Mouse (Mus musculus): ENCODE measurements around the gene Uckl1. TPM values are rescaled to one million over a fixed set of nuclear protein-coding genes. Genes with fewer than 3 reads are reported as not detected.
A peak's percentile ranks its signal among the peaks of the same experiment; 100 is the strongest.

Uckl1 gene
- 40.7 and 41.3 TPM in 2 replicates for polyA plus RNA-seq (2016; fragmentation: Nextera tagmentation; extraction: Ambion mirVana)

DNA sequence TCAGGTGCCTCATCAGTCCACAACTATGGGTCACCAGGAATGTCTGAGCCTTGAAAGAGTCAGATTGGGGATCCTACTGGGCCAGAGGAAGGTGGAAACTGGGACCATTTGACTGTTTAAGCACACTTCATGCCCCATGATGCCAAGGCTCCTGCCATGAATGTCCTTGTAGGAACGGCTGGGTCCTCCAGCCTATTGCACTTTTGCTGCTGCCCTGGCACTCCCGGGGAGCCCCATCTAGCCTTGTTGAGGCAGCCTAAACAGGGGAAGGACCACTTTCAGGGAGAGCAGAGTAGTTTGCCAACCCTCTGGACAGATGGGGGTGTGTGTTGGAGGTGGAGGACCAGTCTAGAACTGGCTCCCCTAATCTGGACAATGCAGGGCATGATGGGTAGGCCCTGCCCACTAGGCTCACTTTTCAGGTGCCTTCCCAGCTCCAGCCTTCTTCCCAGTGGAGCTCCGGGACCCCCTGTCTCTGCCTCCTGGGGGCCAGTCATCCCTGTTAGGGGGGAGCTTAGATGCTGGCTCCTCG, at the start of gene Uckl1:
TSS of gene Uckl1 (minus strand) at position 482 of the 532 bp plus-strand sequence.
- H3K4me3 ChIP-seq: no peak within 1 kb of the TSS
- peak; percentile 13 for DNase-seq (ENCODE audit: extremely low spot score, low spot score)
- H3K36me3 ChIP-seq (replicated peaks): peaks cover 66% of the 10 kb centered on the region
- WGBS: 94% methylated on average over 4 of the region's 4 CpGs
- H3K27me3 ChIP-seq (ENCODE audit: poor library complexity, severe bottlenecking): no peaks in the 10 kb centered on the region
- peaks cover 26% of the 10 kb centered on the region for H3K4me1 ChIP-seq
- H3K9me3 ChIP-seq: no peaks in the 10 kb centered on the region
- no peak within 1 kb of the TSS for H3K27ac ChIP-seq

DNA sequence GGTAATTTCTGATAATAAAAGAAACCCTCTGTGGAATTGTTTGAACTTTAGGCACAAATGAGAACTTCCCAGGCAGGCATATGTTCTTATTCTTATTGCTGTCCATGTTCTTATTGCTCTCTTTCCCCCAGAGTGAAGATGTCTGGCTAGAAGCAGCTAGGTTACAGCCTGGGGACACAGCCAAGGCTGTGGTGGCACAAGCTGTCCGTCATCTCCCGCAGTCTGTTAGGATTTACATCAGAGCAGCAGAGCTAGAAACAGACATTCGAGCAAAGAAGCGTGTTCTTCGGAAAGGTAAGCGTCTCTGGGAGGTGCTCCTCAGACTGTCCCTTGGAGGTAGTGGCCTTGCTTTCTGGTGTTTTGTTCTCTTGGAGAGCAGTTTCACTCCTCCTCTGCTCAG, 47.9 kb upstream of the Uckl1 start:
- Histone ChIP-seq H3K36me3 (replicated peaks) (peaks cover 84% of the 10 kb centered on the region), H3K4me3 (no peak overlapping the region), H3K27ac (no peak overlapping the region), H3K4me1 (no peaks in the 10 kb centered on the region), H3K27me3 (ENCODE audit: poor library complexity, severe bottlenecking) (no peaks in the 10 kb centered on the region), H3K9me3 (no peaks in the 10 kb centered on the region)
- WGBS: 98% methylated on average over 6 of the region's 6 CpGs
- DNase-seq (ENCODE audit: extremely low spot score, low spot score): no peak

GRCm38 (mm10) chr2:181628471-181628870, 43.8 kb upstream of the Uckl1 start:
- no peak for DNase-seq (ENCODE audit: extremely low spot score, low spot score)
- Histone ChIP-seq H3K27ac (no peak overlapping the region), H3K27me3 (ENCODE audit: poor library complexity, severe bottlenecking) (no peaks in the 10 kb centered on the region), H3K9me3 (no peaks in the 10 kb centered on the region), H3K36me3 (replicated peaks) (peaks cover 77% of the 10 kb centered on the region), H3K4me1 (no peaks in the 10 kb centered on the region), H3K4me3 (no peak overlapping the region)

GRCm38 (mm10) chr2:181623401-181623800, 38.7 kb upstream of the Uckl1 start:
- H3K36me3 ChIP-seq (replicated peaks): peaks cover 85% of the 10 kb centered on the region
- H3K27ac ChIP-seq: no peak overlapping the region
- no peak overlapping the region for H3K4me3 ChIP-seq
- H3K27me3 ChIP-seq (ENCODE audit: poor library complexity, severe bottlenecking): no peaks in the 10 kb centered on the region
- no peaks in the 10 kb centered on the region for H3K4me1 ChIP-seq
- no peaks in the 10 kb centered on the region for H3K9me3 ChIP-seq
- no peak for DNase-seq (ENCODE audit: extremely low spot score, low spot score)

DNA sequence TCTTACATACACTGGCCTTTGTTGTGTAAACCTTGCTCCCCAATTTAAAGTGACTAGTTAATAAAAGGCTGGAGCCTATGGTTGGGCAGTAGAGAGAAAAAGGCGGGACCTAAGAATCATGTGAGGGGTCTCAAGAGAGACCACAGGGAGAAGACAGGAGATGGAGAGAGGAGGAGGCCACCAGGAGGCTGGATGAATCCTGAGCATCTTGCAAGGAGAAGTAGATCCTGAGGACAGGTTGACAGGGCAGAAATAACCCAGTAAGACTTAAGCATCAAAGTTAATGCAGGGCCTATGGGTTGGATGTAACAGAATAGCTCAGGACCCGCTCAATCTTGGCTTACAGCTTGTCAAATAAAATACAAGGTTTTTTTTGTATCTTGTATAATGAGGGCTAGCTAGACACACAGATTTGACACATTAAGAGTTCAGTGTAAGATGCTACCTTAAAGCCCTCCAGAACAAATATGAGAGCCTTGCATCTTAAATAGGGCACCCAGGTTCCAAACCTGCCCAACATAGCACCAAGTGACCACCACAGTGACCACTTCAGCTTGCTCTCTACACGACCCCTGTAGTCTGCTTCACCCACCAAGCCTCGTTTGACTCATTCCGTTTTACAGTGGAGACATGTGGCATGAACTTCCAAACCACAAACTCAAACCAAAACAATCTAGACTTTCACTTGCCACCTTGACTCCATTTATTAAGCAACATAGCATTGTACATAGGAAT, 34.2 kb upstream of the Uckl1 start:
- Histone ChIP-seq H3K36me3 (replicated peaks) (peaks cover 80% of the 10 kb centered on the region), H3K27me3 (ENCODE audit: poor library complexity, severe bottlenecking) (no peaks in the 10 kb centered on the region), H3K4me3 (no peak overlapping the region), H3K4me1 (no peaks in the 10 kb centered on the region), H3K27ac (no peak overlapping the region), H3K9me3 (no peaks in the 10 kb centered on the region)
- no peak for DNase-seq (ENCODE audit: extremely low spot score, low spot score)
- 87% methylated on average over 5 of the region's 5 CpGs for WGBS

GRCm38 (mm10) chr2:181602367-181602766, 17.7 kb upstream of the Uckl1 start:
- 82% methylated on average over 4 of the region's 4 CpGs for WGBS
- no peak overlapping the region for H3K27ac ChIP-seq
- H3K27me3 ChIP-seq (ENCODE audit: poor library complexity, severe bottlenecking): peaks cover 3% of the 10 kb centered on the region; the same call in 1 of the 2 replicates
- peak overlapping the region; percentile 86; the same call in 1 of the 2 replicates for H3K4me3 ChIP-seq
- peaks cover 8% of the 10 kb centered on the region for H3K36me3 ChIP-seq (replicated peaks)
- no peaks in the 10 kb centered on the region for H3K9me3 ChIP-seq
- H3K4me1 ChIP-seq: peaks cover 45% of the 10 kb centered on the region
- no peak for DNase-seq (ENCODE audit: extremely low spot score, low spot score)

GRCm38 (mm10) chr2:181601751-181602145, 17.1 kb upstream of the Uckl1 start:
- Histone ChIP-seq H3K4me3 (peak overlapping the region; percentile 86), H3K9me3 (no peaks in the 10 kb centered on the region), H3K27ac (peak overlapping the region; percentile 91), H3K4me1 (peaks cover 48% of the 10 kb centered on the region), H3K27me3 (ENCODE audit: poor library complexity, severe bottlenecking) (peaks cover 3% of the 10 kb centered on the region; the same call in 1 of the 2 replicates), H3K36me3 (replicated peaks) (peaks cover 5% of the 10 kb centered on the region)
- no peak for DNase-seq (ENCODE audit: extremely low spot score, low spot score)
- 33% methylated on average over 10 of the region's 10 CpGs for WGBS

DNA sequence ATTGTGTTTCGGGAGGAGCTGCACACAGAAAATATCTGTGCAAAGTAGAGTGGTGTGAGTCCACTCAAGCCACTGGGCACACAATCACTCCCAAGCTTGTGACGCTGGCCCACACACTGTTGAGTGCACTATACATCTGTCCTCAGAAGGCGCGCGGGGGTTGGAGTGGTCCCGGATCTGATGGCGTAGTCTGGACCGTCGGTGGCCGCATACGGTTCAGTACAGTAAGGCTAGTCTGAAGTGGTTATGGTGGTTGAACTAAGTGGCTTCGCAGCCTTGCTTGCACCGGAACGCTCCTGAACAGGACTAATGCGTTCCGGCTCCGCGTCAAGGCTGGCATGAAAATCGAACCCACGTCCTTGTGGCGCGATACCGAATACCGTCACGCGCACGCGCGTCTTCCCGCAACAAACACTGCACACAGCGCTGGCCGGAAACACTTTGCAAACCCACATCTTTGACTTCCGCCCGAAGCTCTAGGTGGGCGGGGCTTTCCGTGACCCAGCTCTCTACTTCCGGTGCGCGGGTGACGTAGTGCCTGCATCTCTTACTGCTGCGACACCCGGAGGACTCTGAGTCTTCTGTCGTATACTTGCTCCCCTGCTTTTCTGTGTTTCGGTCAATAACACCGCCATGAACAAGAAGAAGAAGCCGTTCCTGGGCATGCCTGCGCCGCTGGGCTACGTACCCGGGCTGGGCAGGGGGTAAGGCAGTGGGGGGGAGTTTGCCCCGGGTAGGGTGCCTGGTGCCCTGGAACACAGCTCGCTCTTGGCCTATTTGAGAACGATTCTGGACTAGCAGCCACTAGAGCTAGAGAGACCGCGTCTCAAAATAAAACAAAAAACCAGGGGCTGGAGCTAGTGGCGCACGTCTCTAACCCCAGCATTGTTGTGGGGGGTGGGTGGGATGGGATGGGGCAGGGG, 16.4 kb upstream of the Uckl1 start:
- Histone ChIP-seq H3K4me3 (peak overlapping the region; percentile 86), H3K36me3 (replicated peaks) (peaks cover 11% of the 10 kb centered on the region), H3K27me3 (ENCODE audit: poor library complexity, severe bottlenecking) (peaks cover 3% of the 10 kb centered on the region; the same call in 1 of the 2 replicates), H3K9me3 (no peaks in the 10 kb centered on the region), H3K27ac (peak overlapping the region; percentile 91), H3K4me1 (peaks cover 48% of the 10 kb centered on the region)
- DNase-seq (ENCODE audit: extremely low spot score, low spot score): peak; percentile 98
- 2% methylated on average over 57 of the region's 57 CpGs for WGBS

GRCm38 (mm10) chr2:181600226-181600758, 15.6 kb upstream of the Uckl1 start:
- peaks cover 15% of the 10 kb centered on the region for H3K36me3 ChIP-seq (replicated peaks)
- H3K27me3 ChIP-seq (ENCODE audit: poor library complexity, severe bottlenecking): peaks cover 3% of the 10 kb centered on the region; the same call in 1 of the 2 replicates
- H3K9me3 ChIP-seq: no peaks in the 10 kb centered on the region
- peaks cover 48% of the 10 kb centered on the region for H3K4me1 ChIP-seq
- H3K4me3 ChIP-seq: peak overlapping the region; percentile 86
- H3K27ac ChIP-seq: peak overlapping the region; percentile 91
- DNase-seq (ENCODE audit: extremely low spot score, low spot score): no peak
- 65% methylated on average over 6 of the region's 6 CpGs for WGBS

DNA sequence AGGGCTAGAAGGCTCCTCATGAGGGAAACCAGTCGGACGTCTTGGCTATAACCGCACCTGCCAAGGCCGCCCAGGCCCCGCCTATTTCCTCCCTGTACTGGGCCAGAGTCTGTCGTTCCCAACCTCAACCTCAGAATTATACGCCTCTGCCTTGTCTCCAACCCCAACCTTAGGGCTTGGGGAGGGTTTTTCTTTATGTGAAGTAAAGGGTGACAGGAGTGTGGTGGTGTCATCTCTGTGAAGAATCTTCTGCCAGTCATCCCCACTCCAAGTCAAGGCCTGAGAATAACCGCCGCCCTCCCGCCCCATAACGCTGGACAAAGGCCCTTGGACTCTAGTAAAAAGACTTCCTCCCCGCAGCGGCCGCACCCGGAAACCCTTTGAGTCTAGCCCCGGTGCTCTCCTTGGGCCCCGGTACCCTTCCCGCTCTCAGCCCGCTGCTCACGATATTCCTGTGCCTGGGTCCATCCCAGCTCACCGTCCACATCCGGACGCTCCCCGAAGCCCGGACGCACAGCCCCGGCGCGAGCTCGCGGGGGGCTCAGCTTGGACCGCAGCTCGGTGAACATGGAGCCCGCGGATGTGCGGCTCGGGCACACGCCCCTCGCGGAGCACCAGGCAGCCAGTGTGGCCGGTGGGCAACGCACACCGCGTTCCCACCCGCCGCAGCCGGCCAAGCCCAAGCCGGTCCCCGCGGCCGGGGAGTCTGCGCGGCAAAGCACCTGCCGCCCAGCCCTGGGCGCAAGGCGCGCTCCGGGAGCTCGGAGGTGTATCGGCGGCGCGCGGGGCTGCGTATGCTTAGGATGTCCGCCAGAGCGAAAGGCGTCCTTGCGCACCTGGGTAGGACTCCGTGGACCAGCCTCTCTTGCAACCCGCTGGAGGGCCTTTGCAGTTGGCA, 14.0 kb upstream of the Uckl1 start, which contains the start of gene Samd10:
TSS of gene Samd10 (minus strand) at position 759 of the 898 bp plus-strand sequence.
- Histone ChIP-seq H3K36me3 (replicated peaks) (peaks cover 16% of the 10 kb centered on the region), H3K4me3 (peak within 1 kb of the TSS; percentile 87), H3K4me1 (peaks cover 48% of the 10 kb centered on the region), H3K27ac (peak within 1 kb of the TSS; percentile 94), H3K9me3 (no peaks in the 10 kb centered on the region), H3K27me3 (ENCODE audit: poor library complexity, severe bottlenecking) (peaks cover 3% of the 10 kb centered on the region; the same call in 1 of the 2 replicates)
- under 1% methylated on average over 71 of the region's 71 CpGs for WGBS
- DNase-seq (ENCODE audit: extremely low spot score, low spot score): peak; percentile 62

- no peaks in the 10 kb centered on the region for H3K9me3 ChIP-seq
- peaks cover 3% of the 10 kb centered on the region; the same call in 1 of the 2 replicates for H3K27me3 ChIP-seq (ENCODE audit: poor library complexity, severe bottlenecking)
- peak overlapping the region; percentile 87; the same call in 1 of the 2 replicates for H3K4me3 ChIP-seq
- WGBS: 76% methylated on average over 7 of the region's 7 CpGs
- peaks cover 16% of the 10 kb centered on the region for H3K36me3 ChIP-seq (replicated peaks)
- no peak overlapping the region for H3K27ac ChIP-seq
- H3K4me1 ChIP-seq: peaks cover 53% of the 10 kb centered on the region
- no peak for DNase-seq (ENCODE audit: extremely low spot score, low spot score)
Observed at GRCm38 (mm10) chr2:181597378-181598061, 12.8 kb upstream of the Uckl1 start.

Measured in forebrain, embryonic 10.5 days (tissue).